Mouse (Mus musculus) cerebellum, postnatal 14 days (tissue): ENCODE data around the gene Dnajb7.

Experiments used
- DNase-seq, 2 experiments: peaks; one replicate each; pipeline ENCODE4 v3.0.0; 2021; ENCODE audit warnings: mixed read lengths in 2 of 2

Dnajb7 gene

GRCm38 (mm10) chr15:81408199-81408598 is at the start of gene Dnajb7:
Dnajb7 (minus strand) TSS chr15:81408299.
- no peak for DNase-seq

- peak; percentile 83 to 85 for DNase-seq
These were observed 40.4 kb upstream of the Dnajb7 start for GRCm38 (mm10) chr15:81448463-81448862.

- no peak for DNase-seq
These were observed 31.1 kb upstream of the Dnajb7 start for GRCm38 (mm10) chr15:81439236-81439635.

- no peak for DNase-seq
These were observed 30.2 kb upstream of the Dnajb7 start for GRCm38 (mm10) chr15:81438345-81438744.

GRCm38 (mm10) chr15:81431195-81431594 is 23.1 kb upstream of the Dnajb7 start:
- no peak for DNase-seq

- DNase-seq: no peak
These were observed 19.8 kb upstream of the Dnajb7 start for GRCm38 (mm10) chr15:81427947-81428346.

- no peak for DNase-seq
These were observed 17.2 kb upstream of the Dnajb7 start for GRCm38 (mm10) chr15:81425311-81425710.

GRCm38 (mm10) chr15:81422156-81422681 is 14.1 kb upstream of the Dnajb7 start:
- no peak for DNase-seq

GRCm38 (mm10) chr15:81421454-81421853 is 13.4 kb upstream of the Dnajb7 start:
- no peak for DNase-seq

- no peak for DNase-seq
These were observed 10.0 kb upstream of the Dnajb7 start for GRCm38 (mm10) chr15:81418065-81418464.

GRCm38 (mm10) chr15:81416763-81417310 is 8.7 kb upstream of the Dnajb7 start:
- DNase-seq: peak in 1 of 2 experiments; percentile 17

GRCm38 (mm10) chr15:81405008-81405407 is 3.1 kb downstream of the Dnajb7 start:
- DNase-seq: no peak

- peak; percentile 99 for DNase-seq
These were observed 8.3 kb downstream of the Dnajb7 start, which contains the start of the genes St13 and Xpnpep3 for GRCm38 (mm10) chr15:81399638-81400315. St13 (minus strand) TSS chr15:81400077. Xpnpep3 (plus strand) TSS chr15:81400138.

GRCm38 (mm10) chr15:81399297-81399637 is 8.8 kb downstream of the Dnajb7 start:
- no peak for DNase-seq

- DNase-seq: no peak
These were observed 9.9 kb downstream of the Dnajb7 start for GRCm38 (mm10) chr15:81398189-81398588.

- DNase-seq: no peak
These were observed 13.7 kb downstream of the Dnajb7 start for GRCm38 (mm10) chr15:81394211-81394915.

GRCm38 (mm10) chr15:81392997-81393396 is 15.1 kb downstream of the Dnajb7 start:
- peak; percentile 52 to 59 for DNase-seq

- no peak for DNase-seq
These were observed 21.8 kb downstream of the Dnajb7 start for GRCm38 (mm10) chr15:81386327-81386726.

- DNase-seq: no peak
These were observed 29.3 kb downstream of the Dnajb7 start for GRCm38 (mm10) chr15:81378845-81379244.

- DNase-seq: no peak
These were observed 33.5 kb downstream of the Dnajb7 start for GRCm38 (mm10) chr15:81374621-81375020.

GRCm38 (mm10) chr15:81370356-81370755 is 37.7 kb downstream of the Dnajb7 start:
- DNase-seq: no peak

GRCm38 (mm10) chr15:81368601-81369000 is 39.5 kb downstream of the Dnajb7 start:
- DNase-seq: no peak

GRCm38 (mm10) chr15:81366241-81366640 is 41.9 kb downstream of the Dnajb7 start:
- DNase-seq: no peak

GRCm38 (mm10) chr15:81365246-81365645 is 42.9 kb downstream of the Dnajb7 start:
- DNase-seq: no peak
